Mouse (Mus musculus) stomach, postnatal 0 days (tissue): ENCODE data around the gene Kiss1r.

Source experiments
- CTCF ChIP-seq: IDR thresholded peaks from 2 replicates; pipeline ENCODE4 v1.5.1; 2016; ENCODE audit warnings: antibody characterized with exemption, low read depth, mild to moderate bottlenecking, moderate library complexity
- EP300 ChIP-seq: optimal IDR thresholded peaks from 2 replicates; pipeline ENCODE3; 2016; ENCODE audit warnings: antibody characterized with exemption

DNA sequence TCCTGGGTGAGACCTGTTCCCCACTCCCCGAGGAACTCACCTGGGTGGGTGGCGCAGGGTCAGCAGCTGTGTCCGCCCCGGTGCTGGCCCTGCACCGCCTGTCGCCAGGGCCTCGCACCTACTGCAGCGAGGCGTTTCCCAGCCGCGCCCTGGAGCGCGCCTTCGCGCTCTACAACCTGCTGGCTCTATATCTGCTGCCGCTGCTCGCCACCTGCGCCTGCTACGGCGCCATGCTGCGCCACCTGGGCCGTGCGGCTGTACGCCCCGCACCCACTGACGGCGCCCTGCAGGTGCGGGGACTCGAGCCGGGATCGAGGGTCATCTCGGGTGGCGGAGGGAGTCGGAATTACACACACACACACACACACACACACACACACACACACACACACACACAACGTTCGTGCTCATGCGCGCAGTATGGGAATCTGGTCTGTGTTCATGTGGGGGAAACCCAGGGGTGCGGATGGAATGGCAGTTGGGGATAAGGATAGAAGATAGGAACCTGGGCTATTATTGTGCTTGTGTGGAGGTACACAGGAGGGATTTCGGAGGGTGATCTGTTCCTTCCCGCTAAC lies 4.3 kb downstream of the Kiss1r start, which contains the start of gene R3hdm4:
- TF ChIP-seq EP300 (no peak), CTCF (no peak)
